Mouse (Mus musculus) left cerebral cortex, postnatal 10 days (tissue): ENCODE results near the gene Mymx. TPM values are rescaled to one million over a fixed set of nuclear protein-coding genes. Genes with fewer than 3 reads are reported as not detected.
A peak's percentile ranks its signal among the peaks of the same experiment; 100 is the strongest.

Source experiments
- DNase-seq, 2 experiments: peaks; one replicate each; pipeline ENCODE4 v3.0.0; 2021 to 2022; ENCODE audit warnings: low spot score in 2 of 2, mixed read lengths in 1 of 2; ENCODE audit errors: extremely low spot score in 1 of 2
- intact Hi-C: fragments of 180-260 bp; cut with DNase I; formaldehyde crosslinking; loops from one replicate; pipeline ENCODE4 v1.15.1; 2025
- total RNA-seq, 2 experiments: library from RNA; stranded (reverse); gene quantifications; 2 replicates each; pipeline ENCODE4 v1.2.3; 2021

Gene Mymx
- total RNA-seq, 2 experiments from 2014 or later, result not detected

- DNase-seq, result no peak
- intact Hi-C loops, result no loop called here
Observed at GRCm38 (mm10) chr17:45578242-45578641, 23.7 kb downstream of the Mymx start.

DNA sequence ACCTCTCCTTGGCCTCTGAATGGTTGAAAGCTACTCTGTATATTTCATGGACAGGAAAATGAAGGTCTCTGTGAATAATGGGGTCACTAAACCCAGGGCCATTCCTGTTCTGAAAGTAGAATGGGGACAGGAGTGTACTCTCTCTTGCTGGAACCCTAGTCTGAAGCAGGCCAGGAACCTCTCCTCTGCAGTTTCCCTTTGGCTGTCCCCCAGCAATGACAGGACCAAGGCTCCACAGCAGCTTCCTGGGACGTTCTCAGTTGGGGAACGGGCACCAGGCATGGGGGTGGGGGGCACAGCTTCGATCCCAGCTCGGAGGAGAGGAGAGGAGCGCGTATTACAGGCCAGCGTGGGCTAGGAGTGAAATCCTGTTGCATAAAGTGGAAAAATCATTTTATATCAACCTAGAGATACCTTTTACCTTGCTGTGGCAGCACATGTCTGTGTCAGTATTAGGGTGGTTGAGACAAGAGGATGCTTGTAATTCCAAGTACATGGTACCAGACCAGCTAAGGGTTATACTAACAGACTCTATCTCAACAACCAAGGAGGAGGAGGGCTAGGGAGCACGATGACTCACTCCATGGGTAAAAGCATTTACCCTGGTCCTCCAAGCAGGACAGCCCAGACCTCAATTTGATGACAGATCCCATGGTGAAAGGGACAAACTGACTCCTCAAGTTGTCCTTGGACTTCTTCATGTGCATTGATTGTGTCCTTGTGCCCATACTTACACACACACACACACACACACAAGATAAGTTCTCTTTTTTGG lies 26.6 kb downstream of the Mymx start:
- no peak for DNase-seq
- intact Hi-C loops, result no loop called here

GRCm38 (mm10) chr17:45574129-45574761 lies 27.7 kb downstream of the Mymx start:
- DNase-seq, result peak; percentile 75 to 83
- intact Hi-C loops, result no loop called here

DNA sequence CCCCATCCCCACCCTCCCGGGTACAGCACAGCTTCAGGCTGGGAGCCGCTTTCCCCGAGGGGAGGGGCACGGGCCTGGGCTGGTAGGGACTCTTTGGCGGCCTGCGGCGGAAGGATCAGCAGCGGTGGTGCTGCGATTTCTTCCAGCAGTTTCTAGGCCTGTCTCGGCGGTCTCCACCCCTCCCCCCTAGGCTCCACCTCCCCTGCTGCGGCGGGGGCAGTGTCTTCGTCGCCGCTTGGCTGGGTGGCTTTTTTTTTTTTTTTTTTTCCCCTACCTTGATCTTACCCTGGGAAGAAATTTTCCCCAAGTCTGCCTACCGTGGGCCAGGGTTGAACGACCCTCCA lies 28.1 kb downstream of the Mymx start:
- intact Hi-C loops, result no loop called here
- DNase-seq, result peak; percentile 98

- DNase-seq, result peak; percentile 98 to 100
- intact Hi-C loops, result no loop called here
Observed at GRCm38 (mm10) chr17:45573087-45573779, 28.7 kb downstream of the Mymx start, which contains the start of gene Hsp90ab1. Hsp90ab1 (minus strand) TSS chr17:45573271.

DNA sequence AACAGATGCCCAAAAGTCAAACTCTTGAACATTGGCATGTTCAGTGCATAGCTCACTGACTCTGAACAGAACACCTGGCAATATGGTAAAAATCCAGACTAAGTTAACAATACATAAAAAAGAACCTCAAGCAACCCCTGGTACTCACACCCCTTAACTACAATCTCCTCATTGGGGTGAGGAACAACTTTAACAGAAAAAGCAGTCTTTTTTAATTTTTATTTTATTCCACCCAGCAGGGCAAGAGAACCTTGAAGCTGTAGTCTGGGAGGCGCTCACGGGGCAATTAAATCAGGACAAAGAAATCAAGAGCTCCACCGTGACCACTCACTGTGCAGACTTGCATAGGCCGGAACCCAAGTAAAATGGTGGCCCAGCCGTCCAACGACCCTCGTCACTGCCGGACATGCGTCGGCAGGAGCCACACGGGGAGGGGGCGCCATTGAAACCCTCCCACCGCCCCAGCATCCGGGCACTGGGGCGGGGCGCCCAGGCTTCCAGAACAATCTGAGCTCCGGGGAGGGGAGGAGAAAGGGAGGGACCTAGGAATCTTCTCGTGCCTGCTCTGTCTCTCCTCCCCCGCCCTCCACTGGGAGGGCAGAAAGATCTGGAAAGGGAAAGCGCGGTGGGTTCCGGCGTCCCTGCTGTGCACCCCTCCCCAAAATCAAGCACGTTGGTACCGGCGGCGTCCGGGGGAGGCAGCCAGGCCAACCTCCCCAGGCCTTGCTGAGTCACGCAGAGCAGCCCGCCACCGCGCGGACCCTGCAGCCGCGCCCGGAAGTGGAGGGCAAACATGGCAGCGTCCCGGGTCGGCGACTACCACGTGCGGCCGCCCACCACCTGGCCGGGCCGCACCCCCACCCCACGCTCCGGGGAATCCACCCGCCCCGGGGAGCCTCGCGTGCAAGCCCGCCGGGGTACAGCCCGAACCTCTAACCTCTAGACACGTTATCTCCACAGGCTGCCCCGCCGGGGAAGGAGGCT lies 29.5 kb downstream of the Mymx start:
- peak; percentile 73 to 94 for DNase-seq
- intact Hi-C loops, result loop anchor here (1.0 kb wide), 1 partner anchor 8 kb away; no protein-coding TSS in a partner anchor

DNA sequence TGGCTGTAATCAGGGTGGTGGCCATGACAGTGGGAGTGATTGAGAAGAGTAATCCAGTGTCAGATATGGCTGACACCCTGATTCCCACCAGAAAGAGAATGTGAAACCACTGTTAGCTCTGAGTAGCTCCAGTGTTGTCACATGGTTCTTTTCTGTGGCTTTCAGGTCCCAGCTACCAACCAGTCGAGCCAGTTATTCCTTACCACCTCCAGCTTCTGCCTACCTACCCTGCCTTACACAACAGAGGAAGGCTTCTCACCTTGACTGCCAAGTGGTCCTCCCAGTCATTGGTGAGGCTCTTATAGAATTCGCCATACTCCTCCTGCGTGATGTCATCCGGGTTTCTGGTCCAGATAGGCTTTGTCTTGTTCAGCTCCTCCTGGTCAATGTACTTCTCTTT lies 31.9 kb downstream of the Mymx start:
- DNase-seq, result no peak
- intact Hi-C loops, result no loop called here

GRCm38 (mm10) chr17:45568990-45569389 lies 32.9 kb downstream of the Mymx start:
- DNase-seq, result no peak
- intact Hi-C loops, result no loop called here

GRCm38 (mm10) chr17:45567162-45567601 lies 34.7 kb downstream of the Mymx start:
- intact Hi-C loops, result no loop called here
- DNase-seq, result no peak

- intact Hi-C loops, result no loop called here
Observed at GRCm38 (mm10) chr17:45566360-45567161, 35.3 kb downstream of the Mymx start.

GRCm38 (mm10) chr17:45566031-45566359 lies 35.9 kb downstream of the Mymx start:
- intact Hi-C loops, result no loop called here
- DNase-seq, result no peak

More at GRCm38 (mm10) chr17:45566360-45567161, 35.3 kb downstream of the Mymx start:
- DNase-seq, result peak in 1 of 2 experiments; percentile 41

- DNase-seq, result no peak
- intact Hi-C loops, result no loop called here
Observed at GRCm38 (mm10) chr17:45565103-45565502, 36.8 kb downstream of the Mymx start.

- intact Hi-C loops, result loop anchor here (1.0 kb wide), 1 partner anchor 8 kb away; no protein-coding TSS in a partner anchor
- peak in 1 of 2 experiments; percentile 58 for DNase-seq
Observed at GRCm38 (mm10) chr17:45564531-45565084, 37.3 kb downstream of the Mymx start.

DNA sequence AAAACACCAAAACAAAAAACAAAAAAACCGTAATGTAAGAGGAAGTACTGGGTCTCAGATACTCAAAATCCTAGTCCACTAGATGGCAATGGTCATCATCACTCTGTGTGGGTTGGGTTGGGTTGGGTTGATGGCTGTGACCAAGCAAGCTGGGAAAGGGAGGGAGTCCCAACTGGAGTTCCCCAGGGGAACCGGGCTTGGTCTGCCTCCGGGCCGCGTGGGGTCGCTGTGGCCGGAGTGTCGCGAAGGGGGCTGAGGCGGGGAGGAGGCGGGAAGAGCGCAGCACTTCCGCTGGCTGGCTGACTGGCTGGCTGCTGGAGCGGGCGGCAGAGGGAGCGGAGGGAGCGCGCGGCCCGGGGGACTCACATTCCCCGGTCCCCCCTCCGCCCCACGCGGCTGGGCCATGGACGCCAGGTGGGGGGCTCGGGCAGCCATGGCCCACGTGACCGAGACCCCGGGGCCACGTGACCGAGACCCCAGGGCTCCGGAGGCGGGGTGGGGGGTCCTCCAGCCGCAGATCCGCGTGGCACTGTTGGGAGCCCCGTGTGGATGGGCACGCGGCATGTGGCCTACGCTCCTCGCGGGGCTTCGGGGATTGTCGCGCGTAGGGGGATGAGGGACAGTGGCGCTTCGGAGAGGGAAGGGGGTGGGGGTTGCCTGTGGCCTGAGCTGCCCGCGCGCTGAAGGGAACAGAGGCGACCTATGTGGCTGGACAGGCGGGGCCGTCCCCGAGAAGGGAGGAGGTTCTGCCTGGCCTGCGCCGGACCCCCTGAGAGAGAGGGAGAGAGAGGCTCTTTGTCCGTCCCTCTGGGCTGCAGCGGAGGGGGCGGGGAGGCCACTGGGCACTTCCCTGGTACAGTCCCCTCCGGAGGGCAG lies 38.0 kb downstream of the Mymx start, which contains the start of gene Slc35b2:
Gene Slc35b2 (plus strand): TSS at position 220 of the 876 bp plus-strand sequence.
- intact Hi-C loops, result loop anchor here (1.0 kb wide), 1 partner anchor 8 kb away; no protein-coding TSS in a partner anchor
- peak; percentile 87 to 96 for DNase-seq

DNA sequence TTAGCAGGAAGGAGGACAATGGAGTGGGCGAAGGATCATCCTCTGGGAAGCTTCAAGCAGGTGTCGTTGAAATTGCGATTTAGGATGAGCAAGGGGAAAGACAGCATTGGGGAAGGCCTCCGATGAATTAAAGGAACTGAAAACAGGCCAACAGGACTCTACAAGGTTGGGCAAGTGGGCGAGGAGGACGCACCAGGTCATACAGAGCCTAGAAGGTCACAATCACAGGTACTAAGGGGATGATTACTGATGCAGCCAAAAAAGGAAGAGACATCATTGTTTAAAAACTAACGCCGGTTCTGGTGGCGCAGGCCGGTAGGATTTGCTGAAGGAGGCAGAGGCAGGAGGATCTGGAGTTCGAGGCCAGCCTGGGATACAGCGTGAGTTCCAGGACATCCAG lies 38.7 kb downstream of the Mymx start:
- intact Hi-C loops, result no loop called here
- DNase-seq, result no peak

- DNase-seq, result no peak
- intact Hi-C loops, result no loop called here
Observed at GRCm38 (mm10) chr17:45559732-45560525, 42.0 kb downstream of the Mymx start.
